Mouse (Mus musculus) limb, embryonic 12.5 days (tissue): ENCODE measurements at regions not wholly inside any gene's neighbourhood (a gene's known extent, or its start where the extent isn't known, plus 50 kb on each side); places are given as distances from the start of the nearest gene placed in this dataset.
A peak's percentile ranks its signal among the peaks of the same experiment; 100 is the strongest.

ENCODE experiments used
- ATAC-seq: fragments of 200-750 bp; cut with Nextera tagmentation; 2 replicates; pipeline ENCODE4 v1.8.0; 2017; ENCODE audit warnings: low read depth, moderate TSS enrichment; ENCODE audit not compliant: insufficient number of reproducible peaks, insufficient read depth, low FRiP score, low TSS enrichment
- H3K27ac ChIP-seq: fragments of 300-500 bp; sonication (generic); 2 replicates; pipeline ENCODE4 v1.5.1; 2016; ENCODE audit warnings: mild to moderate bottlenecking, moderate library complexity
- H3K27me3 ChIP-seq: fragments of 300-500 bp; sonication (generic); 2 replicates; pipeline ENCODE4 v1.6.1; 2016; ENCODE audit warnings: mild to moderate bottlenecking, moderate library complexity
- H3K36me3 ChIP-seq: fragments of 300-500 bp; sonication (generic); 2 replicates; pipeline ENCODE4 v1.6.1; 2016; ENCODE audit warnings: mild to moderate bottlenecking, moderate library complexity
- H3K4me1 ChIP-seq: fragments of 300-500 bp; sonication (generic); replicated peaks from 2 replicates; pipeline ENCODE4 v1.6.1; 2016
- H3K4me2 ChIP-seq: fragments of 300-500 bp; sonication (generic); 2 replicates; pipeline ENCODE4 v1.6.1; 2016; ENCODE audit warnings: mild to moderate bottlenecking, moderate library complexity
- H3K4me3 ChIP-seq: fragments of 300-500 bp; sonication (generic); replicated peaks from 2 replicates; pipeline ENCODE4 v1.5.1; 2016; ENCODE audit warnings: mild to moderate bottlenecking
- H3K9ac ChIP-seq: fragments of 300-500 bp; sonication (generic); replicated peaks from 2 replicates; pipeline ENCODE4 v1.6.1; 2016; ENCODE audit warnings: mild to moderate bottlenecking, moderate library complexity
- H3K9me3 ChIP-seq: fragments of 300-500 bp; sonication (generic); 2 replicates; pipeline ENCODE4 v1.6.1; 2016; ENCODE audit warnings: mild to moderate bottlenecking, moderate library complexity
- WGBS: fragments of 180-500 bp; shearing (Covaris S2); methylation state at CpG from one replicate; pipeline ENCODE4 v1.1.7; 2016; 5-methylcytosine and 5-hydroxymethylcytosine counted together

- H3K36me3 ChIP-seq: no peaks in the 10 kb centered on the region
- peaks cover 34% of the 10 kb centered on the region for H3K4me1 ChIP-seq
- H3K4me2 ChIP-seq: no peak overlapping the region
- ATAC-seq: no peak
- 0 out of 2 replicates have a peak overlapping the region, but pooled peaks have one; percentile 7 for H3K27ac ChIP-seq
- H3K9me3 ChIP-seq: no peaks in the 10 kb centered on the region
- H3K4me3 ChIP-seq: no peak overlapping the region
- H3K9ac ChIP-seq: no peak overlapping the region
- H3K27me3 ChIP-seq: no peaks in the 10 kb centered on the region
These were observed 65.4 kb upstream of the Tut7 start for GRCm38 (mm10) chr13:59888038-59889016.

- H3K27me3 ChIP-seq: no peaks in the 10 kb centered on the region
- no peaks in the 10 kb centered on the region for H3K9me3 ChIP-seq
These were observed 64.4 kb upstream of the Tut7 start for GRCm38 (mm10) chr13:59887306-59887705.

GRCm38 (mm10) chr13:59886572-59886971 lies 63.6 kb upstream of the Tut7 start:
- no peaks in the 10 kb centered on the region for H3K27me3 ChIP-seq
- H3K4me2 ChIP-seq: no peak overlapping the region
- no peaks in the 10 kb centered on the region for H3K36me3 ChIP-seq
- H3K4me3 ChIP-seq: no peak overlapping the region
- no peak overlapping the region for H3K9ac ChIP-seq
- WGBS: 57% methylated on average over 3 of the region's 3 CpGs
- H3K27ac ChIP-seq: no peak overlapping the region
- peaks cover 25% of the 10 kb centered on the region for H3K4me1 ChIP-seq
- no peaks in the 10 kb centered on the region for H3K9me3 ChIP-seq
- ATAC-seq: no peak

More at GRCm38 (mm10) chr13:59887306-59887705, 64.4 kb upstream of the Tut7 start:
- WGBS: 60% methylated on average over 4 of the region's 4 CpGs
- Histone ChIP-seq H3K9ac (no peak overlapping the region), H3K27ac (no peak overlapping the region), H3K4me3 (no peak overlapping the region), H3K4me2 (no peak overlapping the region), H3K4me1 (peaks cover 26% of the 10 kb centered on the region), H3K36me3 (no peaks in the 10 kb centered on the region)
- ATAC-seq: no peak

- no peak for ATAC-seq
- peaks cover 22% of the 10 kb centered on the region for H3K4me1 ChIP-seq
- H3K4me3 ChIP-seq: no peak overlapping the region
- no peaks in the 10 kb centered on the region for H3K27me3 ChIP-seq
- WGBS: 29% methylated on average over 18 of the region's 19 CpGs
- peak overlapping the region; percentile 79 for H3K27ac ChIP-seq
- H3K9me3 ChIP-seq: no peaks in the 10 kb centered on the region
- H3K9ac ChIP-seq: no peak overlapping the region; the same call in 1 of the 2 replicates
- no peaks in the 10 kb centered on the region for H3K36me3 ChIP-seq
- peak overlapping the region; percentile 32 for H3K4me2 ChIP-seq
These were observed 59.2 kb upstream of the Tut7 start for GRCm38 (mm10) chr13:59881989-59882784.

GRCm38 (mm10) chr13:59880055-59880454 lies 57.1 kb upstream of the Tut7 start:
- WGBS: 58% methylated on average over 3 of the region's 3 CpGs

GRCm38 (mm10) chr13:59875637-59876036 lies 52.7 kb upstream of the Tut7 start:
- WGBS: 25% methylated on average over 2 of the region's 2 CpGs
- peaks cover 28% of the 10 kb centered on the region for H3K4me1 ChIP-seq
- no peak for ATAC-seq

More at GRCm38 (mm10) chr13:59880055-59880454, 57.1 kb upstream of the Tut7 start:
- Histone ChIP-seq H3K4me2 (no peak overlapping the region), H3K27ac (peak overlapping the region; percentile 74), H3K9me3 (no peaks in the 10 kb centered on the region), H3K9ac (no peak overlapping the region), H3K4me1 (peaks cover 30% of the 10 kb centered on the region), H3K36me3 (no peaks in the 10 kb centered on the region), H3K4me3 (no peak overlapping the region), H3K27me3 (no peaks in the 10 kb centered on the region)
- ATAC-seq: peak; percentile 50; the same call in 1 of the 2 replicates

GRCm38 (mm10) chr13:59874137-59874931 lies 51.4 kb upstream of the Tut7 start:
- no peak overlapping the region for H3K4me2 ChIP-seq
- H3K4me3 ChIP-seq: no peak overlapping the region
- no peaks in the 10 kb centered on the region for H3K36me3 ChIP-seq
- WGBS: 53% methylated on average over 7 of the region's 7 CpGs
- no peak for ATAC-seq
- H3K27ac ChIP-seq: peak overlapping the region; percentile 25
- no peak overlapping the region for H3K9ac ChIP-seq
- H3K27me3 ChIP-seq: no peaks in the 10 kb centered on the region
- no peaks in the 10 kb centered on the region for H3K9me3 ChIP-seq
- peaks cover 22% of the 10 kb centered on the region for H3K4me1 ChIP-seq

More at GRCm38 (mm10) chr13:59875637-59876036, 52.7 kb upstream of the Tut7 start:
- H3K36me3 ChIP-seq: no peaks in the 10 kb centered on the region
- no peak overlapping the region for H3K4me2 ChIP-seq
- no peaks in the 10 kb centered on the region for H3K9me3 ChIP-seq
- H3K4me3 ChIP-seq: no peak overlapping the region
- no peak overlapping the region for H3K9ac ChIP-seq
- H3K27me3 ChIP-seq: no peaks in the 10 kb centered on the region
- H3K27ac ChIP-seq: no peak overlapping the region
